Mouse (Mus musculus) adrenal gland, postnatal 10 days (tissue): ENCODE measurements around the gene Pigs. TPM values are rescaled to one million over a fixed set of nuclear protein-coding genes. Genes with fewer than 3 reads are reported as not detected.

Experiments used
- DNase-seq: peaks from one replicate; pipeline ENCODE4 v3.0.0; 2021; ENCODE audit warnings: mixed read lengths
- total RNA-seq, 2 experiments: library from RNA; stranded (reverse); gene quantifications; 2 replicates each; pipeline ENCODE4 v1.2.3; 2021

Gene Pigs
- total RNA-seq, 2 experiments from 2014 or later = 40.1 to 40.3 TPM

GRCm38 (mm10) chr11:78333992-78334391 lies 5.8 kb downstream of the Pigs start:
- peak; percentile 33 for DNase-seq

GRCm38 (mm10) chr11:78337040-78337439 lies 8.8 kb downstream of the Pigs start:
- DNase-seq = no peak

GRCm38 (mm10) chr11:78341702-78342101 lies 13.5 kb downstream of the Pigs start:
- no peak for DNase-seq

GRCm38 (mm10) chr11:78343381-78344327 lies 15.4 kb downstream of the Pigs start, which contains the start of gene Unc119:
Gene Unc119 (plus strand): TSS chr11:78343482.
- DNase-seq = peak; percentile 92

GRCm38 (mm10) chr11:78344328-78344889 lies 16.2 kb downstream of the Pigs start:
- DNase-seq = no peak

- DNase-seq = peak; percentile 76
Measured at GRCm38 (mm10) chr11:78344890-78345715, 16.9 kb downstream of the Pigs start.

- peak; percentile 24 for DNase-seq
Measured at GRCm38 (mm10) chr11:78345801-78346200, 17.6 kb downstream of the Pigs start.

- peak; percentile 59 for DNase-seq
Measured at GRCm38 (mm10) chr11:78346326-78347069, 18.3 kb downstream of the Pigs start.

GRCm38 (mm10) chr11:78347070-78347754 lies 19.0 kb downstream of the Pigs start:
- DNase-seq = peak; percentile 85

GRCm38 (mm10) chr11:78347908-78348307 lies 19.7 kb downstream of the Pigs start:
- DNase-seq = no peak

- no peak for DNase-seq
Measured at GRCm38 (mm10) chr11:78348474-78348873, 20.3 kb downstream of the Pigs start.

GRCm38 (mm10) chr11:78349441-78350358 lies 21.5 kb downstream of the Pigs start:
- peak; percentile 26 for DNase-seq

GRCm38 (mm10) chr11:78353081-78353480 lies 24.9 kb downstream of the Pigs start:
- no peak for DNase-seq

- DNase-seq = no peak
Measured at GRCm38 (mm10) chr11:78354905-78355304, 26.7 kb downstream of the Pigs start.

GRCm38 (mm10) chr11:78355471-78356238 lies 27.4 kb downstream of the Pigs start:
- DNase-seq = peak; percentile 89

GRCm38 (mm10) chr11:78358330-78359007 lies 30.3 kb downstream of the Pigs start:
- peak; percentile 65 for DNase-seq

GRCm38 (mm10) chr11:78360125-78360788 lies 32.0 kb downstream of the Pigs start:
- peak; percentile 88 for DNase-seq

GRCm38 (mm10) chr11:78360789-78361131 lies 32.5 kb downstream of the Pigs start:
- DNase-seq = no peak
